Mouse (Mus musculus) thymus, postnatal 25 days (tissue): ENCODE measurements at regions not wholly inside any gene's neighbourhood (a gene's known extent, or its start where the extent isn't known, plus 50 kb on each side); places are given as distances from the start of the nearest gene placed in this dataset.

Experiments
- DNase-seq: peaks from one replicate; pipeline ENCODE4 v3.0.0; 2022

DNA sequence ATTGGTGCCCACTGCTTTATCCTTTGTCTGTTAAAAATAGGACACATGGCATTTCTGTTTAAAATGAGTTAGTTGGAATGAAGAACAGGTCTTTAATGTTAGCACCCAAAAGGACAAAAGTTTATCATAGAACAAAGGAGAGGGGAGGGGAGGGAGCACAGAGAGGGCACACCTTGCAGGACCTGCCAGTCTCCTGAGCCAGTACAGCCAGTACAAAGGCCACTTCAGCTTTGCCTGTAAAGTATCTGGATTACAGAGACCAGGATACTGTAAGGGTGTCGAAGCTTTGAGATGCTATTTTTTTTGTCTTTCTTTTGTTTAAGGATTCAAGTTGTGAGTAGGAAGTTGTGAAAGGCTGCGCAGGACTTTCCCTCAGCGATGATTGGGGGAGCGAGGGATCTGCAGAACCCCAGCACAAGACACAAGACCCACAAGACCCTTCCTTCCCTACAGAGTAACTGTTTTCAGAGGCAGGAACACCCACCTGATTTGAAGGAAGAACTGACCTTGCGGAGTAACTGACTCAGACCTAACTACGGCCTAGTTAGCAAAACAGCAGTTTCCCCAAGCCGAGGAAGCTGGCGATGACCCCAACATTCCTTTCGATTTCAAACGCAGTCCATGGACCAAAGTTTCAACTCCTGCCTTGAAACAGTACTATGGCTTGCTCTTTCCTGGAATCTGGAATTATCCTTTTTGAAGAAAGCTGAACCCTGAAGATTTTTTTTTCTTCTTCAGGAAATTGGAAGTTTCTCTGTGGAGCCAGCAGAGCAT lies 178.1 kb downstream of the Efnb2 start:
- DNase-seq = no peak

DNA sequence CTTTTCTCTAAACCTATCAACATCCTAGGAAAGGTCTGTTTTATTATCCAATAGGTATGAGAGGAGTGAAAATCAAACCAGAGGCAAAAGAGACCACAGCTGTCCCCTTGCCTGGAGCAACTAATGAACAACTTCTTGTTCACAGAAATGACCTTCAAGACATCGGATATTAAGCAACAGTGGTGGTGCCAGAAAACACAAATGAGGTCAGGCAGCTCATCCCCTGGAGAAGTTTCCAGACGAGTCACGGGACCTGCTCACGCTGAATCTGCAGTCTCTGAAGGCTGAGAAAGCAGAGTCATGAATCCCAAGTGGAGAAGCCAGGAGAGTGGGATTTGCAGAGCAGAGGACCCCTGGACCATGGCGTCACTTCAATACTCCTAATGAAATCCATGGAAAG lies 183.6 kb downstream of the Efnb2 start:
- no peak for DNase-seq

DNA sequence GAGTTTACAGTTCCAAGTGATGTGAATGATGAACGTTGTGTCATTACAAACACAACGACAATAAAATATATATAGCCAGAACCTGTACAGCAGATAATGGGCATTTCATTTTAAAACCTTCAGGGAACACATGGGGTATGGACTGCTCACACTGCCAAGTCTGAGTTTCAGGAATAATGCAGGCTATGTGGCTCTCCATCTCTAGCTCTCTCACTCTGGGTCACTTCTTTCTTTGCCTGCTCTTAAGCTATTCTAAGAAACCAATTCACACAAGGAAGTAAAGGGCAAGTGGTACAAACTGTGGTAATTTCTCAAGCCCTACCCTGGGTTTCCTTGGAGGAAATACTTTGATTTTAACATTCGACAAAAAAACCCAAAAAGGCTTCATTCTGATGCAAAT lies 192.5 kb downstream of the Efnb2 start:
- DNase-seq = no peak

DNA sequence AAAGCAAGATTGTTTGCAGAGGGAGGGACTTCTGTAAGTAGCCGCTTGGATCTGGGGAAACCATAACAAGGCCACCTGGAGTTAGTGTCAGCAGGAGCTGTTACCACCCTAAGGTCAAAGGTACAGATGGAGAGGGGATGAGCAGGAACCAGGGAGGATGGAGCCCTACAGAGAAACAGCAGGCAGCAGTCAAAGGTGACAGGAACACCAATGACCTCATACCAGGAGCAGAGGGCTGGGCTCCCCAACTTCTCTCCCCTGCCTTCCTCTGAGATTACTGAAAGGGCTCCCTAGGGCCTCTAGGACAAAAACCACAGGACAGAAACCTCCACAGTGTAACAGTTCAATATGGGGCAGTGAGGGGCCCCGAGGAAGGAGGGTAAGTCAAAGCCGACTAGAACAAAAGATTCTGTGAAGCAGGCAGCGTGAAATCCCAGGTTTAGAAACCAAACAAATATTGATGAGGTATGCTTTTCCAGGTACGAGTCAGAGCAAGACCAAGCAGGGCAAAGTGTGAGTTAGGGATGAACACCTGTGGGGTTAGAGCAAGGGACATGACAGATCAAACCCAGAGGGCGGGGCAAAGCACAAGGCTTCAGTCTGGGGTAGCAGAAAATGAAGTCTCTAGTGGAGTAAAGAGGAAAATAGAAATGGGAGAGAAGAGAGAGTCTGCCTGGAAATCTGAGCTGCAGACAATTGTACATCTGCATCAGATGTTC lies 194.4 kb downstream of the Efnb2 start:
- no peak for DNase-seq

DNA sequence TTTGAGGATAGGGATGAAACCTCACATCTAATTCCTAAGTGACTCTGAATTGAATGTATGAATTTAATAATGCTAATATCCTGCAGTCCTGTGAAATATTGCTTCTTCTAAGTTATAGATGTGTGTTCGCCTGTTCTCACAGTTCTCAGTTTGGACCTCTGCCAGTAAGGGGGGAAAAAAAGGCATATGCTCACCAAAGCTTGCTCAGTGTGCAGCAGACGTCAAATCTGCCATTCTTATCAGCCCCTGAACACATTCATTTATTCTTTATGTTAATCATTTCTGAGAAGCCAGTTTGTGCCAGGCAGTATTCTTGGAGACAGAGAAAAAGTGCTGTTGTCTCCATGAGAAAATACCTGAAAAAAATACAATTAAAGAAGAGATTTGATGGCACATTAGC lies 198.6 kb downstream of the Efnb2 start:
- DNase-seq = no peak

DNA sequence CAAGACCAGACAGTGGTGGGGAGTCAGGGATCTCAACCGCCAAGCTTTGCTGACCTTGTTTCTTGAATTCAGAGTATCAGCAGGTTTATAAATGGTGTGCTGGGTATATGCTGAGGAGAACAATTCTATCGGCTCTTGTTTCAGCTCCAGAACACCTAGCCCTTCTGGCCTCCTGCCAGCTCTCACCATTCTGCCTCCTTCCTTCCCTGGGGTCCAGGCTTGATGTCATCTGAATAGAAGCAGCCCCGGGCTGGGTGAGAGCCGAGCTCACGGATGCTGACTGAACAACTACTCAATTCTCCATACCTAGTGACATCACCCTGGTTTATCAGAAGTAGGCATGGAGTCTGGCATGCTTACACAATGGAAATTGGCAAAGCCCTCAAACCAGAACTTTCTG lies 203.5 kb downstream of the Efnb2 start:
- no peak for DNase-seq

DNA sequence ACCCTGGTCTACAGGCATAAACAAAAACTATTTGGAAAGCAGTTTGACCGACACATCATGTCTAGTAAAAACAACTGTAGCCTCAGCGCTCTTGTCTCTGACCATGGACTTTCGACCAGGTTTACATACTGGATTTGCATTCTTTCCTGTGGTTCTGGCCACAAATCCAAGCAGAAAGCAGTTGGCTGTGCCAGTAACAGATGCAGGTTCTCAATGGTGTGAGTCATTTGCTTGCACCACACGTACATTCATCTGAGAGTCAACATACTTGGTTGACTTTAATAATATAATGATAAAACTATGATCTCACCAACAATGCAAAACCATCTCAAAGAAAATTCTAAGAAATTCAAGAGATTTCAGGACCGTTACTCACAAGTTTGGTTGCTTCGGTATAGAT lies 207.1 kb downstream of the Efnb2 start:
- no peak for DNase-seq

DNA sequence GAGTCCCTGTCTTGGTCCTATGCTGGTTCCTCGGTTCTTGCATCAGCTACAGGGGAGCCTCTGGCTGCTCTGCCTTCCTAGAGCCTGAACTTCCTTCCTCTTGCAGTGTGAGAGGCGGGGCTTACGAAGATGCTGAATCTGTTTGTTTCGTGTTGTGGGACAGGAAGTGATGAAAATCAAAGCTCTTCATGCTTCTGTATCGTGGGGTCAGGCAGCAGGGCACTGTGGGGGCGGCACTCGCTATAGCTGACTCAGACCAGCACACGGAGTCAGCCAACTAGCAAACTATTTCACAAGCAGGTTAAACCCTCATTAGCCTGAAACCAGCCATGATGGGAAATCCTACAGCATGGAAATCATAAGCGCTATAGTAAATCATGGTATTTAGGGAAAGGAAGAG lies 208.8 kb downstream of the Efnb2 start:
- no peak for DNase-seq

DNA sequence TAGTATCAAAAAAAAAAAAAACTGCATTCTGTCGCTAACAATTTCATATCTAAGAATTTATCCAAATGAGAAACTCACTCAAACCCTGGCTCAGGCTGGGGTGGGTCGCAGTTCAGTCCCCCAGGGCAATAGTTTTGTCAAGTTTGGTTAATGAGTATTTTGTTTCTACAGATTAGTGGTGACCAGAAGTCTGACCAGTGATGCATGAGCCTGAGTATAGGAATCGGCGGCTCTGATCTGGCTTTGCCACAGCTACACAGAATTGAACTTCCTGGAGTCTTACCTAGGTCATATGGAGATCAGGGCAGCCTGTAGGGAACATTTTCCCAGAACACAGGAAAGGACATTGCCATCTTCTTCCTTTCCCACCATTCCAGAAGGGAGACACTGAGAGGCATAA lies 212.1 kb downstream of the Efnb2 start:
- DNase-seq = no peak

DNA sequence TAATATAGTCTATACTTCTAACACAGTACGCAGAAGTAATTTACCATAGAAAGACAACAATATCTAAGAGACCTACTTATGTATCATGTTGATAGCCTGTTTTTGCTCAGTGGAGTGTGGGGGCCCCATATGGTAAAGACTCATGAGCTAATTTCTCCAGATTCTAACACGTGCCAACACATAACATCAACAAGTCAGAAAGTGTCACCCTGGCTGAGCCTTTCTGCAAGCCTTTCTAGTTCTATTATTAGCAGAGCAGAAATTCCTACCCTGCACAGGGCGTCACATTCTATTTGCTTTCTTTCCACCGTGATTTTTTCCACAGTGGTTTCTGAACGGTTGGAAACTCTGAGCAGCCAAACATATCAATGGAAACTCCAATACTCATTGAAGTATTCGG lies 219.5 kb downstream of the Efnb2 start:
- DNase-seq = no peak

DNA sequence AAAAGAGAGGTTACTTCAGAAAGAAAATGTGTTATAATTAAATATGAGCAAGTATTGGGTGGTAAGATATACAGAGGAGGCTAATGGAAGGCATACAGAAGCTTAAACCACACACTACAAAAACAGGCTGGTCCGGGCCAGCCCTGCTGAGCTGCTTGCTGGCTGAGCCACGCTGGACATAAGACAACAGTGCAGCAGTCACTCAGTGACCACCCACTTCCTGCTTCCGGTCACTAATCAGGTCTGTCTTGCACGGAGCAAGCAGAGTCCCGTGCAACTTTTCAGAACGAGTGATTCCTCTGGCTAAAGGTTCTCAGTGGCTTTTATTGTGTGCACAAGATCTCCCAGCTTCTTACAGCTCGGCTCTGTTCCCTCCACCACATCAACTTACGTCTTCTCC lies 220.1 kb downstream of the Efnb2 start:
- no peak for DNase-seq

DNA sequence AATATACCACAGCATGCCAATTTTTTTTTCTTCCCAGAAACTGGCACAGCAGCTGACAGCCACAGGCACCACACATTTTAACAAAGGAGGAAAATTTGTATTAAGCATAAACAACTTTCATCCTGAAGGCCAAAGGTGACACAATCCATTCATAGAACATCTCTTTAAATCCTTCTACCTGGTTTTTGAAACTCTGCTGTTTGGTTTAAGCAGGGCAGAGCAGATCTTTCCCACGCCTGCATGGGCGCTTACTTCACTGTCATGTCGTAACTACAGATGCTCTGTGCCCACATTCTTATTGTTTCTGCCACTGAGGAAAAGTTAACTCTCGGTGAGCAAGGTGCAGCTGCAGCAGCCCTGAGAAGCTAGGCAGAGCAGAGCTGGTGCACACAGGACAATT lies 234.8 kb downstream of the Efnb2 start:
- DNase-seq = no peak

DNA sequence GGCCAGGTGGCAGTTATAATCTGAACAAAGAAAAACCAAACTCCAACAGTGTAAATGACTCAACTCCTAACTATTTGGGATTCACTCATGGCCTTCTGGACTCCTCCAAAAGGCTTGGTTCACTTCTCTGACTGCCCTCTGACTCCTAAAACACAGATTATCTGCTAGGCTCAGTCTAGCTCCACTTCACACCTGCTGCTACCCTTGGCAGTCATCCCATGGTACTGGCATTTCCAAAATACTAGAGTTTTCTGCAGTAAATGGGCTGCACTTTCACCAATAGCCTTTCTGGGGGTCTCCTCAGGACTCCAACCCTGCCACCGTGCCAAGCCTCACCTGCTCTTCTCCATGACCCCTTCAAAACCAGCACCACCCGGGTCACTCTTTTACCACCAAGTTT lies 237.6 kb downstream of the Efnb2 start:
- no peak for DNase-seq

DNA sequence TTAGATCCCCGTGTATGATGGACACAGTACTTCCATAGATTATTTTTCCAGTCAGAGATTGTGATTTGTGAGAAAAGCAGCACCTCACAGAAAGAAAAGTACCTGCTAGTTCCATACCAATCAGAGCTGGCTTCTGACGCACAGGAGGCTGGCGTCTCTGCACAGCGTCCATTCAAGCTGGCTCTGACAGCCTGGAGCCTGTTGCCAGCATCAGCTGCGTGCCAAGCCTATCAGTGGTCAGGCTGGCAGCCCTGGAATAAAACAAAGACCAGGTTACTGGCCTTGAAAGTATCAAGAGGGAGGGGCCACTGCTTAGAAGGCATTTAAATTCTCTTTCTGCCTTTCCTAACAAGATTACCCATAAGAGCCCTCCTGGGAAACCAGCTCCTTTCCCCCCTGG lies 239.3 kb downstream of the Efnb2 start:
- DNase-seq = no peak

DNA sequence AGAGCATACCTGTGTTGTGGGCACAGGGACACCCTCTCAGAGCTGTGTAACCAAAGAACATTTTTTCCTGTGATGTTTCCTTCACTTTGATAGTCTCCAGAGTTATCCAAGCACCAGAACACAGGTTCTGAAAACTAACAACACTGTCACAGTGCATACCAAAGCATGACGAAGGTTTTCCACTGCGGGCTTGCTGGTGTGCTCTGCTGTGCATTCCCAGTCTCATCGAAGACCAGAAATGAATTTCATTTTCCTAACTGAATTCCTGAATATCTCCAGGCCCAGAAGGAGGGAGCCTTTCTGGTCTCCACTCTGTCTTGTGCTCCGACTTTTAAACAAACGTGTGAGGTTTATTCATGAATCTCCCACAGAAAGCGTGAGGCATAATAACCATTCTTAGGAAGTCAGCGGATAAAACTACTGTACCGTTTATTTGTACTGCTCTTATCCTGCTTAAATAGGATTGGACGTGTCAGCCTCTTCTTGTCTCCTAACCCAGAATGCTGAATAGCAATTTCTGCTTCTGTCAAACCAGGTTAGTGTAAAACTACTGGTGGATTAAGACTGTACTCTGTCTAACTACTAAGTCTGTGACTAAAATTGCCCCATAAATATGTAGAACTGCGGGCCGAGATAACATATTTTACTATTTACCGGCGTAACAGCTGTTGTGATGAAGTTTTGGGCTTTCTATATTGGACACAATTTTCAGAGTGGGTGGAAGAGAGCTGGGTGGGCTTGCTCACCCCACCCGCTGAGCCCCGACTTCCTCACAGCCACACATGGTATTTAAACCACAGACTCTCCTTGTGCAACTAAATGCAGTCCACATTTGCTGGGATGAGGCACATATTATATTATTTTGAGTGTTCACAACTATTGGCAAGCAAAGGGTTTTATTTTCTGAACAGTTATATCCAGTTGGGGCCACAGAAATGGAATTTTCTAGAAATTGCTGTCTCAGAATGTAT lies 241.4 kb downstream of the Efnb2 start:
- no peak for DNase-seq

DNA sequence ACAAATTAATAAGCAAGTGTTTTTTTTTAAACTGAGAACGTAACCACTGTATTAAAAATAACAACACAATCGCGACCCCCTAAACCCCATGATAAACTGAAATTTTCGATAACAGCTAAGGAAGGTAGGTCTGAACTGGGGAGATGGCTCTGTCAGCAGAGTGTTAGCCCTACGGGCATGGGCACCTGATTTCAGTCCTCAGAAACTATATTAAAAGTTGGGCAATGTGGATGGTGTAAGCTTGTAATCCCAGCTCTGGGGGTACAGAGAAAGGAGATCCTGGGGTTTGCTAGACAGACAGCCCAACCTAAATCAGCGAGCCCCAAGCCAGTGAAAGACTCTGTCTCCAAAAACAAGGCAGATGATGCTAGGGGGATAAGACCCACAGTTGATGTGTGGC lies 242.1 kb downstream of the Efnb2 start:
- no peak for DNase-seq

DNA sequence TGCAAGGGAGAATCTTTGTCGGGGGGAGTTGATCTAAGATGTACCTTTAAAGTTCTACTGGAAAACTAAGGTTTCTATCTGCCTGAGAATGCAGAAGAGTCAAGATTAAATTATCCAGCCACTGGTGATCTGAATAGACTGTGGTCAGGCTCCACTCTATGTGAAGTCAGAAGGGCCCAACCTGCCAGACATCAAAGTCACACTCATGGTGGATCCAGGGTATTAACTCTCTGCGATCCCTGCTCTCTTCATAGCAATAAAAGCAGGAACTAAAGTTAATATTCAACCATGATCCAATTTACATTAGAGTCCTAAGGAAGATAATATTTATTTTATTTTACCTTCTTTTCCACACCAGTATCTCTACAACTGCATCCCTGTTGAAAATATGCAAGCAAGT lies 242.5 kb downstream of the Efnb2 start:
- no peak for DNase-seq

DNA sequence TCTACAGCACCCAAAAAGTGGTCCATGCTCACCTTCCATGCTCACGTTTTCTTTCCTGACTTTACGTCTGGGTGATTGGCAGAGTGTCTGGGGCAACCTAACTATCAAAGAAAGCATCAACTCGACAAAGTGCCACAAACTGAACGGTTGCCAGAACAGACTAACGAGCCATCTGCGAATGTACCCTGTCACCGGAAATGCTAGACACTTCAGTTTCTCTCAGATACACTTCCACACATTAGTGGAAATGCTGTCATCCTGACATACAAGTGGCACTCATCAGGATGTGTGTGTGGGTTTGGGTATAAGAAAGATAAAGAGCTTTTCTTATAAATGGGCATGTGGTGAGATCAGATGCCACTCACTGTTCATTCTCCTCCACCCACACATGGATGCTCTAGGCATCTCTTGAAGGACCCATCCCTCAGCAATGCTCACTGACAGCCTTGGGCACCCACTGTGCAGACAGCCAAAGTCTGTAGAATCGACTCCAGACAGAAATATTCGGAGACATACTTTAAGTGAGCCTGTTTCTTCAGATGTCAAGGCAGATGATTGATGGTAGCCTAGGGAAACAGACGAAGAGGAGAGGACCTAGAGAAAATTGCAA lies 244.8 kb downstream of the Efnb2 start:
- DNase-seq = no peak

DNA sequence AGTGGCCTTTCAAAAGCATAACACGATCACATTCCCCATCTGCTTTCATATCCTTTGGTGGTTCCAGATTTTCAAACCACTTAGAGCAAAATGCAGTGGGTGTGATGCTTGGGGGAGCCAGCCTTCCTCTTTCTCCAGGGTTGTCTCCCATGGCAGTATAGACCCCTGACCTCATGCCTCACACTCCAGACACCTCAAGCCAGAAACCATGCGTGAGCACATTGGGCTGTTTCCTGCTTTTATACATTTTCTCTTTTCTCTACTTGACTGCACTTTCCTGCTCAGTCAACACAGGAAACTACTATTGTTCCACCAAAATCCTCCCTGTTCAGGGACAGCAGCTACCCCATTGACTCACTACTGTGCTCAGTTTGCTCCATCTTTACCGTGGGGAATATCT lies 253.7 kb downstream of the Efnb2 start:
- DNase-seq = no peak

DNA sequence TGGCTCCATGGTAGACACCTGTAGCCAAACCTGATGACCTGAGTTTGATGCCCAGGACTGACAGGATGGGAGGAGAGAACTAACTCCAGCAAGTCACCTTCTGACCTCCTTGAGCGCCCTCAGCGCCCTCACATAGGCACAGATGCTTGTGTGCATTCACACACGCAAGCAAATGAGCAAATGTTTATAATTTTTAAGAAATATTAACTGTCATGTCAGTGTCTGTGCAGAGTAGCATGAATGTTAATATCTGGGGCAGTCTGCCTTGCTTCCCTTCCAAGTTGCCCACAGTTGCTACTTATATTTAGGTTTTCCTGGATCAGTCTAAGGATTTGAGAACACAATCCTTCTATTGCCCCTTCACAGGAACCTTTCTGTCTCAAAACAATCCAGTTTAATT lies 257.6 kb downstream of the Efnb2 start:
- no peak for DNase-seq

DNA sequence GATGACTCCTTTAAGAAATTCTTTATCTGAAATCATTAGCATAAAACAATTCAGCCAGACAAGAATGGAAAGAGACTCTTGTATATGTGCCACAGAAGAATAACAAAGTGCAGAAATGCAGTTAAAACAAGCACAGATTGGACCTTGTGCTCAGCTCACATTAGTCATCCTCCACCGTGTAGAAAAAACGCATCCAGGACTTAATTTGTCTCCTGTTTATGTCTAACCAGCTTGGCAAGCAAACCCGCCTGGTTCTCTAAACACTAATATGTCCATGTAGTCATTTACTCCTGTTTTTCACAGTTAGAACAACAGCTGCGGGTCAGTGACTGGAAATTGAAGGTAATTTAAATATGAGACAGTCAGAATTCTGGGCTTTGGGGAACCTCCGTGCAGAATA lies 268.7 kb downstream of the Efnb2 start:
- DNase-seq = no peak

DNA sequence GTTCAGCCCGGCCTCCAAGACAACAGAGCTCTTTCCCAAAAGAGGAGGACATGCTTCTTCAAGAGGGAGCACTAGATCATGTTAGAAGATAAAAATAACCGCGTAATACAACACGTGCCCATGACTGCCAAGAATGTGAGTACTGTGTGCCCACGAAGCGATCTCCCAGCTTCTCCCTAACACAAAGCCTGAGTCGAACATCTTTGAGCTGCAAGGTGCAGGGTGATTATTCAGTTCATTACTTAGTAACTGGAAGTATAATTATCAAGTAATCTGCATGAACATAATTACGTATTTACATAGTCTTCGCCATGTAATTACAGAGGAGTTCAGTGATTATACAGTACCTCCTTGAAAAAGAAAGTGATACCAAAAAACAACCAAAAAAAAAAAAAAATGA lies 269.7 kb downstream of the Efnb2 start:
- no peak for DNase-seq

DNA sequence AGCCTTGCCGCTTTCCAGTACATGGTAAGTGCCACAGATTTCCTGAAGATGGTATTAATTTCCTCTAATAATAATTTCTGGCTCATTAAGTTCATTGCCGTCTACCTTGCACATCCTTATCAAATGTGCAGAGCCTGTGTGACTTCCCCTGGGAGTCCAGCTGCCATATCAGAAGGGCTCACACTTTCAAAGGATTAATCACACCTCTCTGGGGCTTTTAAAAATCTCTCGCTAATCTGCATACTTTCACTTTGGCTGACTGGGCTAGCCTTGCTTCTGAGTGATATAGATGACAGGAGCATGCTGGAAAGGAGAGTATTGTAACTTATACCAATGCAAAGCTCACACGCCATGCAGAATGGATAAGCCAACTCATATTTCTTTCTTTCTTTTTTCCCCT lies 282.8 kb downstream of the Efnb2 start:
- no peak for DNase-seq
